Mouse (Mus musculus) midbrain, embryonic 11.5 days (tissue): Measurements from ENCODE around the gene Zfp867. TPM values are rescaled to one million over a fixed set of nuclear protein-coding genes. Genes with fewer than 3 reads are reported as not detected.
A peak's percentile ranks its signal among the peaks of the same experiment; 100 is the strongest.

Experiments
- ATAC-seq: fragments of 200-750 bp; cut with Nextera tagmentation; 2 replicates; pipeline ENCODE4 v1.8.0; 2017; ENCODE audit warnings: moderate TSS enrichment, moderate library complexity; ENCODE audit not compliant: low FRiP score
- DNase-seq: peaks from one replicate; pipeline ENCODE4 v3.0.0; 2015; ENCODE audit warnings: low spot score; ENCODE audit errors: missing footprints
- H3K27ac ChIP-seq: fragments of 300-500 bp; sonication (generic); 2 replicates; pipeline ENCODE4 v1.5.1; 2014; ENCODE audit warnings: low read depth, low read length
- H3K27me3 ChIP-seq: fragments of 300-500 bp; sonication (generic); 2 replicates; pipeline ENCODE4 v1.6.1; 2014; ENCODE audit warnings: mild to moderate bottlenecking, low read length, moderate library complexity, mixed read lengths; ENCODE audit not compliant: control insufficient read depth, insufficient read depth
- H3K36me3 ChIP-seq: fragments of 300-500 bp; sonication (generic); 2 replicates; pipeline ENCODE4 v1.6.1; 2014; ENCODE audit warnings: mild to moderate bottlenecking, low read length, moderate library complexity, mixed read lengths; ENCODE audit not compliant: control insufficient read depth, insufficient read depth
- H3K4me1 ChIP-seq: fragments of 300-500 bp; sonication (generic); 2 replicates; pipeline ENCODE4 v1.6.1; 2014; ENCODE audit warnings: low read length; ENCODE audit not compliant: control insufficient read depth, insufficient read depth
- H3K4me2 ChIP-seq: fragments of 300-500 bp; sonication (generic); 2 replicates; pipeline ENCODE4 v1.6.1; 2014; ENCODE audit warnings: mild to moderate bottlenecking, moderate library complexity
- H3K4me3 ChIP-seq: fragments of 300-500 bp; sonication (generic); 2 replicates; pipeline ENCODE4 v1.5.1; 2014; ENCODE audit warnings: low read depth, low read length
- H3K9ac ChIP-seq: fragments of 300-500 bp; sonication (generic); 2 replicates; pipeline ENCODE4 v1.6.1; 2014; ENCODE audit warnings: low read length
- H3K9me3 ChIP-seq: fragments of 300-500 bp; sonication (generic); 2 replicates; pipeline ENCODE4 v1.6.1; 2016; ENCODE audit warnings: low read length; ENCODE audit not compliant: control insufficient read depth
- WGBS: fragments of 180-500 bp; shearing (Covaris S2); extraction: QIAGEN DNeasy Blood & Tissue Kit; methylation state at CpG from one replicate; pipeline ENCODE4 v1.1.7; 2014; 5-methylcytosine and 5-hydroxymethylcytosine counted together
- polyA plus RNA-seq: library from polyadenylated mRNA; unstranded; fragments of >200 nt; fragmentation: Nextera tagmentation; extraction: Ambion mirVana; gene quantifications from 2 replicates; pipeline ENCODE4 v1.2.1, GENCODE M21; 2014

Gene Zfp867
- polyA plus RNA-seq, 1 experiment from 2014 or later: 11.4 TPM

DNA sequence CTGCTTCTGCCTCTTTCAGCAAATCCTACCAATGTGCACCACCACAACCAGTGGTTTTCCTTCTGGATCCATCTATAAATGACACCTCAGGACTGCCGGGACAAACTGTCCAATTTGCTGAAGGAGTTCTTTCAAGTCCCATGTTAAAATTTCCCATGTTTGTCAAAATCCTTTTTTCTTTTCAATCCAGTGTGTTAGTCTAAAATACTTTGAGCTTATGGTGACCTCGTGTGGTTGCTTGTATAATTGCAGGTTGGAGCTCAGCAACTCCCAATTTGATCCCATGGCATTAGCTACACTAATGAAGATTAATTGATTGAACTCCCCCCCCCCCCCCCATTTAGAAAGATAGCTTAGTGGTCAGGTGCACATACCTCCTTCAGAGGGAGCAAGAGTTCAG, 10.9 kb upstream of the Zfp867 start:
- Histone ChIP-seq H3K9ac (no peak overlapping the region), H3K27me3 (no peaks in the 10 kb centered on the region), H3K4me3 (no peak overlapping the region), H3K36me3 (peaks cover 20% of the 10 kb centered on the region), H3K27ac (no peak overlapping the region), H3K4me1 (no peaks in the 10 kb centered on the region), H3K4me2 (no peak overlapping the region), H3K9me3 (no peaks in the 10 kb centered on the region)
- 13% methylated on average over 2 of the region's 2 CpGs for WGBS
- no peak for ATAC-seq
- DNase-seq: peak; percentile 97

DNA sequence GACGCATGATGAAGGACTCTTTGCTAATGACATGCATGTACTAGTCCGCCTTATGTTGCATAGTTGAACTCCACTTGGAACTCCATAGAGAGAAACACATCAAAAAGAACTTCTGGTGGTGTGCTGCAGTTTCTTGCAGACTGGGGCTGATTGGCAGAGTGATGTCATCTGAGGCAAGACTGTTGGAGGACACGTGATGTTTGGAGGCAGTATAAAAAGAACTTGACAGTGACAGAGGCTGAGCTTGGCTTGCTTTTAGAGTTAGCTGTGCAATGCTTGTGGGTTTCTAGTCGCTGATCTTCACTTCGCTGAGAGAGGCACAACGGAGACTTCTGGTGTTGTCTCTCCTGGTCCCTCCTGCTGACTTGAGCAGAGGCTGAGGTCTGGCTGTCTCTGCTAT, 5.0 kb upstream of the Zfp867 start:
- Histone ChIP-seq H3K4me2 (no peak overlapping the region), H3K4me1 (no peaks in the 10 kb centered on the region), H3K27me3 (no peaks in the 10 kb centered on the region), H3K9me3 (no peaks in the 10 kb centered on the region), H3K4me3 (no peak overlapping the region), H3K27ac (no peak overlapping the region), H3K36me3 (no peaks in the 10 kb centered on the region), H3K9ac (no peak overlapping the region)
- 69% methylated on average over 6 of the region's 6 CpGs for WGBS
- no peak for ATAC-seq
- no peak for DNase-seq

DNA sequence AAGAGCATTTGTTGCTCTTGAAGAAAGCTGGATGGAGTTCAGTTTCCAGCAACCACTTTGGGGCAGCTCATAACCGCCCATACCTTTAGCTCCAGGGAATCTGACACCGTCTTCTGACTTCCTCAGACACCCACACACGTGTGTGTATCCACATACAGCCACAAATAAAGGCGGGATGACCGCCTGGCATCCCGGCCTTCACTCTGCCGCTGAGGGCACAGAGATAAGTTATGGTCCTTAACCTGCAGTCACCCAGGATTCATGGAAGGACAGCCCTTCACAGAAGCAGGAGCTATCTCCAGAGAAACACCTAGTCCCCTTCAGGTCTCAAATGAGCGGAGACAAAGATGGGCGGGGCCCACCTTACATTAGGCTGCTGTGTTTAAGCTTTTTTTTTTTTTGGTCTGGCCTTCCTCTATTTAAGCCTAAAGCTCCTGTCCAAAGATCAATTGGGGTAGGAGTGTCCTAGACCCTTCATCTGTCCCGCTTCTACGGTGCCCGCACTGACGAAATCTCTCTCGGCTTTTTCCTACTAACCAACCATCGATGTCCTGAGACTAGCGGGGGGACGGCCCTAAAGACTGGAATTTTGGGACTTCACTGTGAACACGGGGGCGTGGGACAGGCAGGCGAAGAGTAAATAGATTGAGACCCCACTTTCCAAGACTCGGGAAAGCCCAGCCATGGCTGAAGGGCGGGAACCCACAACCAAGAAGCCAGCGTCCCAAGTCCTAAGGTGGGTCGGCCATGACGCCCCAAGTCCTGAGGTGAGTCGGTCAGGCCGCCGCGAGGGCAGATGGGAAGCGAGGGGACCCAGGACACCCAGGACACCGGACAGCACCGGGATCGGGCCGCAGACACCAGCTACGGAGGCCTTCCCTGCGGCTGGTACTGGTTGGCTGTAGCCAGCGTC, 605 bp downstream of the Zfp867 start:
- Histone ChIP-seq H3K4me3 (peak overlapping the region; percentile 79), H3K9me3 (no peaks in the 10 kb centered on the region), H3K4me2 (peak overlapping the region; percentile 64), H3K27me3 (no peaks in the 10 kb centered on the region), H3K9ac (peak overlapping the region; percentile 83), H3K27ac (peak overlapping the region; percentile 21; the same call in 1 of the 2 replicates), H3K4me1 (peaks cover 4% of the 10 kb centered on the region), H3K36me3 (no peaks in the 10 kb centered on the region)
- WGBS: 8% methylated on average over 37 of the region's 37 CpGs
- DNase-seq: peak; percentile 90
- peak; percentile 87 for ATAC-seq

DNA sequence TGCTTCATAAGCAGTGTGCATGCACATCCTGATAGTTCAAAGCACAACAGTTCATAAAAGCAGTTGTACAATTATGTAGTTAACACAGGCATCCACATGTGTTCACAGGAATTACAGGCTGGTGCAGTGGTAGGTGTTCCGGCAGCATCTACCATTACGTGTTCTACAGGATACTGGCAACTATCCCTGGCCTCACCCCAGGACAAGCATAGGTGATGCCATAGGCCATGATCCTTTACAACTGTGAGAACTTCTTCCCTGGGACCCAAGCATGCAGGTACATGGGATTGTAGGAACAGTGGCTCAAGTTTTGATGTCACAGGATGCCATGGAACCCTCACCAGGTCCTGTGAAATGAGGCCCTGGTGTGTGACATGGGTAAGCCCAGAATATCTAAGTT, 11.8 kb downstream of the Zfp867 start:
- 94% methylated on average over 2 of the region's 2 CpGs for WGBS

DNA sequence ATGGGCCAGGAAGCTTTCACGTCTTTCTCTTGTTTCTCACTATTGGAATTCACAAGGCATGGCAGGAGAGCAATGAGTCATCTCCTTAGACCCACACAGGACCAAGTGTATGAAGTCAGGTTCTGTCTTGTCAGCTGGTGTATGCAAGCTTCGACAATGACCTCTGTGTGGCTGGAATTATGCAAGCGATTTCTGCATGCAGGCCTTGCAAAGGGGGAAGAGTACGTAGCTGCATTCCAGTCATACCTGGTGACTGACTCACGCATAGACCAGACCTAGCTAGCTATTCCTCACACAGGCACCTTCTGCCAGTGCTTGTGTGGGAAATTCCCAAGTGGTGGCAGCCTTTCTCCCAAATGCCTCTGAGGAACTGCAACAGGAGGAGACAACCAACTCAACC, 13.3 kb downstream of the Zfp867 start:
- Histone ChIP-seq H3K4me3 (no peak overlapping the region), H3K36me3 (peaks cover 30% of the 10 kb centered on the region), H3K9ac (no peak overlapping the region), H3K27ac (no peak overlapping the region), H3K4me1 (no peaks in the 10 kb centered on the region), H3K9me3 (peaks cover 14% of the 10 kb centered on the region), H3K27me3 (no peaks in the 10 kb centered on the region), H3K4me2 (no peak overlapping the region)
- DNase-seq (no peak), ATAC-seq (no peak)
- WGBS: 70% methylated on average over 5 of the region's 5 CpGs

More for the DNA sequence above, 11.8 kb downstream of the Zfp867 start:
- H3K36me3 ChIP-seq: peaks cover 25% of the 10 kb centered on the region
- H3K27ac ChIP-seq: no peak overlapping the region
- H3K4me3 ChIP-seq: no peak overlapping the region
- H3K4me1 ChIP-seq: no peaks in the 10 kb centered on the region
- no peaks in the 10 kb centered on the region for H3K27me3 ChIP-seq
- no peak overlapping the region for H3K9ac ChIP-seq
- DNase-seq: no peak
- H3K9me3 ChIP-seq: peaks cover 14% of the 10 kb centered on the region
- ATAC-seq: no peak
- H3K4me2 ChIP-seq: no peak overlapping the region

DNA sequence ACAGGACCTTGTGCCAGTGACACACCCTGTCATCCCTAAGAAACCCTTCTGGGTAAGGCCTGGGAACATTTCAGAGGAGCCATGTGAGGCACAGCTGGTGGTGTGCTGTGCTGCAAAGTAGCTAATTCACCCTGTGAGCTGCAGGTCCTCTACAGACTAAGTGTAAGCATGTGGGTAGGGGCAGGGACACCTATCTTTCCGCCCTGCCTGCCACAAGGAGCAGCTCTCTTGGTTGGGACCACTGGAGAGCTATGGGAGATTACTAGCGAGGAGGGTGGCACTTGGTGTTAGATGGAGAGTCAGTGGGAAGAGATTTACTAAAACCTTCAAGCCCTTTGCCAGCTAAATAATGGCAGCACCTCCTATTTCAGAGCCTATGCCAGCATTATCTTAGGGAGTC, 15.4 kb downstream of the Zfp867 start:
- H3K27me3 ChIP-seq: no peaks in the 10 kb centered on the region
- no peak overlapping the region for H3K27ac ChIP-seq
- no peaks in the 10 kb centered on the region for H3K4me1 ChIP-seq
- 83% methylated on average over 2 of the region's 2 CpGs for WGBS
- no peak for DNase-seq
- H3K9ac ChIP-seq: no peak overlapping the region
- H3K9me3 ChIP-seq: no peaks in the 10 kb centered on the region
- no peak for ATAC-seq
- H3K4me3 ChIP-seq: no peak overlapping the region
- peaks cover 12% of the 10 kb centered on the region for H3K36me3 ChIP-seq
- H3K4me2 ChIP-seq: no peak overlapping the region

DNA sequence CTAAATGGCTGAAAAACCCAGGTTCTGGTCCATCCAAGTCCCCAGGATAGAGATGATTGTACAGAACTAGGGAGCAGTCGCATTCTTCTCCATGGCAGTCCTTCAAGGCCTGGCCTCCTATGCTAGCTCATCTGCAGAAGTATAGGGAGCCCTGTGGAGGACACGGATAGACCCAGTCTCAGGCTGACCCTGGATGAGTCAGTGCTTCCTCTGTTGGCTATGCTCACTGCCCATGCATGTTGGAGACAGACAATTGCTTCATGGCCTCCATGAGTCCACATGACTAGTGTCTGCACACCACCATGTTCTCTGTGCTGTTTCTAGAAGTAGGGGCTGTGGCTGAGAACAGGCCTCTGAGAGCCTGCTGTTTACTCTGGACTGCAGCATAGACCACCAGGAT, 15.9 kb downstream of the Zfp867 start:
- Histone ChIP-seq H3K9ac (no peak overlapping the region), H3K27me3 (no peaks in the 10 kb centered on the region), H3K4me3 (no peak overlapping the region), H3K9me3 (no peaks in the 10 kb centered on the region), H3K4me1 (no peaks in the 10 kb centered on the region), H3K4me2 (no peak overlapping the region), H3K36me3 (peaks cover 9% of the 10 kb centered on the region), H3K27ac (no peak overlapping the region)
- ATAC-seq (no peak), DNase-seq (no peak)
- 93% methylated on average over 2 of the region's 2 CpGs for WGBS

DNA sequence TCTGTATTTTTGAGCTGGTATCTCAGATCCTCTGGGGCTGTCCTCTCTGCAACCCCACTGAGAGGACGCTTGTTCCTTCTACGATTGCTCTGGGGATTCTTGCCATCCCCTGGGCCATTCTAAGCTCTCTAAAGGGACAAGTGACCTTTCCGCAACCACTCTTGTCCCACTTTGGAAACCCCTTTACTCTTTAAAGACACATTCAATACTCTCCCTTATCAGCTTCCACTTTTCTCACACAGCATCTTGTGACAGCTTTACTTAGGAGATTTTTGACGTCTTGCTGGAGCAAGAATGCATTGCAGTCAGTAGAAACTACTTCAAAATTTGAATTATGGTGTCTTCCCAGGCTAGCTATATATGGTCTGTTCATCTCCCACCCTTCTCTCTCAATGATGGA, 21.2 kb downstream of the Zfp867 start, which contains the start of gene Snap47:
Gene Snap47, minus strand, starts transcription at position 101 of the 400 bp plus-strand sequence.
- Histone ChIP-seq H3K4me2 (peak within 1 kb of the TSS; percentile 96), H3K4me1 (peaks cover 7% of the 10 kb centered on the region), H3K9me3 (no peaks in the 10 kb centered on the region), H3K4me3 (peak within 1 kb of the TSS; percentile 83), H3K36me3 (0 out of 2 replicates have a peak, but pooled peaks cover 5% of the 10 kb centered on the region), H3K27ac (no peak within 1 kb of the TSS), H3K9ac (peak within 1 kb of the TSS; percentile 85), H3K27me3 (no peaks in the 10 kb centered on the region)
- ATAC-seq (no peak), DNase-seq (no peak)
- 80% methylated on average over 4 of the region's 4 CpGs for WGBS

DNA sequence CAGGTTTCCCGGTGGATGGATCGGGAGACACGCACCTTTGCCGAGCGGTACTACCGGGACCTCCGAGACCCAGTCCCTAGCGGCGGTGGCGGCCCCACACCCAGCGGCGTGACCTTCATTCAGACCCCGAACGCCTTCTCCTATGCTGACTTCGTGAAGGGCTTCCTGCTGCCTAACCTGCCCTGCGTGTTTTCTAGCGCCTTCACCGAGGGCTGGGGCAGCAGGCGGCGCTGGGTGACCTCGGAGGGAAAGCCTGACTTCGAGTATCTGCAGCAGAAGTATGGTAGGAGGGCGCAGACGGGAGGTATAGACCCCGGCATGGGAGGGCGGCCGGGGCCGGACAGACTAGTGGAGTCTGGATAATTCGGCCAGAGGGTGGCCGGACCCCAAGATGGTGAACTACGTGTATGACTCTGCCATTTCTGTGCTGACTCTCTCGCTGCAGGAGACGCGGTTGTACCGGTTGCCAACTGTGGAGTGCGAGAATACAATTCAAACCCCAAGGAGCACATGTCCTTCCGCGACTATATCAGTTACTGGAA, 22.0 kb downstream of the Zfp867 start:
- no peaks in the 10 kb centered on the region for H3K27me3 ChIP-seq
- peak overlapping the region; percentile 96 for H3K4me2 ChIP-seq
- H3K9me3 ChIP-seq: no peaks in the 10 kb centered on the region
- DNase-seq (no peak), ATAC-seq (peak; percentile 65)
- peak overlapping the region; percentile 85 for H3K9ac ChIP-seq
- WGBS: under 1% methylated on average over 38 of the region's 38 CpGs
- 0 out of 2 replicates have a peak, but pooled peaks cover 5% of the 10 kb centered on the region for H3K36me3 ChIP-seq
- no peak overlapping the region for H3K27ac ChIP-seq
- peak overlapping the region; percentile 83 for H3K4me3 ChIP-seq
- peaks cover 7% of the 10 kb centered on the region for H3K4me1 ChIP-seq
